Mouse (Mus musculus) CH12.LX (cell line): Measurements from ENCODE around the gene Utp14a.

Source experiments
- CTCF ChIP-seq, 2 experiments: IDR thresholded peaks in 1 of 2; conservative IDR thresholded peaks in 1 of 2; 2 replicates each; pipeline ENCODE4 v1.5.1; 2011 to 2012; ENCODE audit warnings: low read depth in 2 of 2, low read length in 2 of 2, improper control_type of control experiment in 1 of 2, inconsistent platforms in 1 of 2, mild to moderate bottlenecking in 1 of 2, moderate library complexity in 1 of 2
- EP300 ChIP-seq: IDR thresholded peaks from 2 replicates; pipeline ENCODE4 v1.6.1; 2011; ENCODE audit warnings: low read length, improper control_type of control experiment
- MAX ChIP-seq: IDR thresholded peaks from 2 replicates; pipeline ENCODE4 v1.6.1; 2011; ENCODE audit warnings: low read length, improper control_type of control experiment
- PAX5 ChIP-seq: IDR thresholded peaks from 2 replicates; pipeline ENCODE4 v1.6.1; 2012; ENCODE audit warnings: low read length, inconsistent platforms, mixed read lengths
- POLR2A ChIP-seq: IDR thresholded peaks from 2 replicates; pipeline ENCODE4 v1.6.1; 2011; ENCODE audit warnings: low read depth, mild to moderate bottlenecking, improper control_type of control experiment, low read length

DNA sequence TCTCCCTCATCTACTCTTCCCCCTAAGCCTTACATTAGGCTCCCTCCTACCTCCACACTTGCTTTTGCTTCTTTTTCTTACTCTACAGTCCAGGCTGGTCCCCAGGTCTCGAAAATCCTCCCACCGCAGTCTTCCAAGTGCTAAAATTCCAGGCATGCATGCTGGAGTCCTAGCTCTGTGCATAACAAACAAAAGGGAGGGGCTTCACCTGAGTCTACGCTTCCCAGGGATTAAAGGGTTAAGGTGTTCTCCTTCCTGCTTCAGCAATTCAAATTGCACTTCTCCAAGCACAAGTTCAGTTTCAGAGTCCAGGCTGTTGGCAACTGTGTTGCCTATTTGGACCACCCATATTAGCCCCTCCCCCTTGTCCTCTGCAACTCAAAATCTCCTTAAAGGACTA is 34.8 kb downstream of the Utp14a start:
- TF ChIP-seq EP300 (no peak), CTCF (conservative IDR thresholded peaks at IDR 0.05 in 1 of 2, IDR thresholded peaks at IDR 0.05 in 1 of 2; ENCODE audit: low read depth in 2 of 2, low read length in 2 of 2) (no peak), POLR2A (no peak), MAX (no peak), PAX5 (no peak)
